Mouse (Mus musculus) midbrain, postnatal 0 days (tissue): ENCODE data around the gene Prkce. TPM values are rescaled to one million over a fixed set of nuclear protein-coding genes. Genes with fewer than 3 reads are reported as not detected.
A peak's percentile ranks its signal among the peaks of the same experiment; 100 is the strongest.

Source experiments
- ATAC-seq: fragments of 200-750 bp; cut with Nextera tagmentation; 2 replicates; pipeline ENCODE4 v1.8.0; 2017; ENCODE audit warnings: moderate number of reproducible peaks, mild to moderate bottlenecking, moderate TSS enrichment, moderate library complexity; ENCODE audit not compliant: low FRiP score
- DNase-seq: peaks from one replicate; pipeline ENCODE4 v3.0.0-alpha.2; 2015; ENCODE audit warnings: low spot score
- H3K27ac ChIP-seq: fragments of 300-500 bp; sonication (generic); 2 replicates; pipeline ENCODE4 v1.5.1; 2014; ENCODE audit warnings: low read depth, mild to moderate bottlenecking, low read length, mixed read lengths
- H3K27me3 ChIP-seq: fragments of 300-500 bp; sonication (generic); 2 replicates; pipeline ENCODE4 v1.6.1; 2014; ENCODE audit warnings: low read length, control low read depth, mixed read lengths; ENCODE audit not compliant: insufficient read depth
- H3K36me3 ChIP-seq: fragments of 300-500 bp; sonication (generic); 2 replicates; pipeline ENCODE4 v1.6.1; 2014; ENCODE audit warnings: low read length, control low read depth, mixed read lengths; ENCODE audit not compliant: insufficient read depth
- H3K4me1 ChIP-seq: fragments of 300-500 bp; sonication (generic); 2 replicates; pipeline ENCODE4 v1.6.1; 2014; ENCODE audit warnings: mild to moderate bottlenecking, control low read depth, antibody characterized with exemption, low read length, mixed read lengths; ENCODE audit not compliant: insufficient read depth
- H3K4me2 ChIP-seq: fragments of 300-500 bp; sonication (generic); 2 replicates; pipeline ENCODE4 v1.6.1; 2014; ENCODE audit warnings: low read depth, mild to moderate bottlenecking, low read length, mixed read lengths; ENCODE audit not compliant: poor library complexity, severe bottlenecking
- H3K4me3 ChIP-seq: fragments of 300-500 bp; sonication (generic); 2 replicates; pipeline ENCODE4 v1.5.1; 2014; ENCODE audit warnings: low read depth, mild to moderate bottlenecking, low read length, moderate library complexity
- H3K9ac ChIP-seq: fragments of 300-500 bp; sonication (generic); replicated peaks from 2 replicates; pipeline ENCODE4 v1.6.1; 2014; ENCODE audit warnings: mild to moderate bottlenecking, low read length, moderate library complexity, mixed read lengths; ENCODE audit not compliant: poor library complexity, severe bottlenecking
- H3K9me3 ChIP-seq: fragments of 300-500 bp; sonication (generic); 2 replicates; pipeline ENCODE4 v1.6.1; 2016; ENCODE audit warnings: low read length, control low read depth
- CTCF ChIP-seq: IDR thresholded peaks from 2 replicates; pipeline ENCODE4 v1.5.1; 2016; ENCODE audit warnings: antibody characterized with exemption, mild to moderate bottlenecking
- whole genome bisulfite sequencing: fragments of 180-500 bp; shearing (Covaris S2); extraction: QIAGEN DNeasy Blood & Tissue Kit; methylation state at CpG from one replicate; pipeline ENCODE4 v1.1.7; 2014; 5-methylcytosine and 5-hydroxymethylcytosine counted together
- polyA plus RNA-seq: library from polyadenylated mRNA; unstranded; fragments of >200 nt; fragmentation: Nextera tagmentation; extraction: Ambion mirVana; gene quantifications from 2 replicates; pipeline ENCODE4 v1.2.1, GENCODE M21; 2015
- total RNA-seq: library from RNA; depleted of rRNA; stranded (reverse); fragments of >200 nt; gene quantifications from 2 replicates; pipeline ENCODE4 v1.2.3, GENCODE M21; 2014

The Prkce gene
- total and polyA plus RNA-seq, 2 experiments from 2014 or later, result 61.0 to 64.5 TPM

- H3K4me2 ChIP-seq, result no peak overlapping the region
- H3K36me3 ChIP-seq, result no peaks in the 10 kb centered on the region
- no peaks in the 10 kb centered on the region for H3K27me3 ChIP-seq
- no peak for TF ChIP-seq CTCF
- H3K4me1 ChIP-seq, result peaks cover 5% of the 10 kb centered on the region; the same call in 1 of the 2 replicates
- H3K4me3 ChIP-seq, result no peak overlapping the region
- H3K27ac ChIP-seq, result no peak overlapping the region
- 86% methylated on average over 4 of the region's 4 CpGs for WGBS
- H3K9ac ChIP-seq, result no peak overlapping the region
- H3K9me3 ChIP-seq, result no peaks in the 10 kb centered on the region
- no peak for DNase-seq
- no peak for ATAC-seq
These were observed 440.4 kb downstream of the Prkce start for GRCm38 (mm10) chr17:86607981-86608380.

DNA sequence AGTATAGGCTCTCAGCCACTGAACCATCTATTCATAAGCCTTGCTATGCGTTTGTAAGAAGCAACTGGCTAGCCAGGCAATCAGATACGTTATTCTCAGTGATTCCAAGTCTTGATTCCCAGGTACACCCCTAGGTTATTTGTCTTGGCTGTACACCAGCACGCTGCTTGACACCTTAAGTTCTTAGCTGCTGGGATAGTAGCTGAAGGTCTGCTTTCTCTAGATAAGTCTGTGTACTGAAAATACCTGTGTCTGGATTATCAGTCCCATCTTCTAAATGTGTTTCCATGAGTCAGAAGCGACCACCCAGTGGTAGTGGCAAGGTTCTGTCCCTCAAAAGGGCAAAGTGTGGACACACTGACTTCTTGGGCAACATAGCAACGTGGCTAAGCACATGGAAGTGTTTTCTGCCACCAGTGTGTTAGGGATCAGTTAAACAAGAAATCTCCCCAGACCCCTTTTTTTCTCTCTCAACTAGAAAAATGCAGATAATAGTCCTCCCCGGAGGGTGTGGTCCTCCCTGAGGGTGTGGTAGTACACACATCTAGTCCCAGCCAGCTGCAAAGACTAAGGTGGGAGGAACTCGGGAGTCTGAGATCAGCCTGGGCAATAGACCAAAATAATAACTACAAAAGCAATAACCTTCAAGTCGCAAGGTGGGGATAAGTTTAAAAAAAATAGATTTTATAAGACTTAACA is 442.8 kb downstream of the Prkce start:
- H3K9ac ChIP-seq, result no peak overlapping the region
- DNase-seq (no peak), ATAC-seq (no peak)
- no peak overlapping the region for H3K4me2 ChIP-seq
- no peaks in the 10 kb centered on the region for H3K36me3 ChIP-seq
- H3K4me1 ChIP-seq, result peaks cover 5% of the 10 kb centered on the region; the same call in 1 of the 2 replicates
- no peaks in the 10 kb centered on the region for H3K9me3 ChIP-seq
- WGBS, result 81% methylated on average over 8 of the region's 8 CpGs
- H3K27me3 ChIP-seq, result no peaks in the 10 kb centered on the region
- no peak for TF ChIP-seq CTCF
- H3K4me3 ChIP-seq, result no peak overlapping the region
- no peak overlapping the region for H3K27ac ChIP-seq

DNA sequence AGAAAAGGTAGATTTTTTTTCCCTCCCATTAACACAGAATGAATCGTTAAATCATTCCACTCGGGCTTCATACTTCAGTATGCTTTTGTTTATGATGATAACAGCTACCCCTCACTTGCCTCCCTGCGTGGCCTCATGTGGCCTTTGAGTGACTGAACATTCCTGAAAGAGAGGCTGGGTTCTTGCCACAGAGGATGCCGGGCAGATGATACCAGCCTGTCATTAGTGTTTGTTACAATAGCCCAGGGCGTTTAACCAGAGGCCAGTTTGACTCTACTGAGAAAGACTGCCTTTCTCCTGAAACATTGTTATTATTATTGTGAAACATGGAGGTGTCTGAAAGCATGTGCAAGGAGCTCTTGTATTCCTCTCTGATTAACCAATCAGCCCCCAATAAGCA is 444.2 kb downstream of the Prkce start:
- WGBS, result 54% methylated on average over 5 of the region's 5 CpGs
- Histone ChIP-seq H3K36me3 (no peaks in the 10 kb centered on the region), H3K9me3 (no peaks in the 10 kb centered on the region), H3K4me1 (peaks cover 5% of the 10 kb centered on the region; the same call in 1 of the 2 replicates), H3K9ac (no peak overlapping the region), H3K27ac (no peak overlapping the region), H3K4me3 (no peak overlapping the region), H3K4me2 (no peak overlapping the region), H3K27me3 (no peaks in the 10 kb centered on the region)
- ATAC-seq (no peak), DNase-seq (no peak)
- TF ChIP-seq CTCF, result no peak

DNA sequence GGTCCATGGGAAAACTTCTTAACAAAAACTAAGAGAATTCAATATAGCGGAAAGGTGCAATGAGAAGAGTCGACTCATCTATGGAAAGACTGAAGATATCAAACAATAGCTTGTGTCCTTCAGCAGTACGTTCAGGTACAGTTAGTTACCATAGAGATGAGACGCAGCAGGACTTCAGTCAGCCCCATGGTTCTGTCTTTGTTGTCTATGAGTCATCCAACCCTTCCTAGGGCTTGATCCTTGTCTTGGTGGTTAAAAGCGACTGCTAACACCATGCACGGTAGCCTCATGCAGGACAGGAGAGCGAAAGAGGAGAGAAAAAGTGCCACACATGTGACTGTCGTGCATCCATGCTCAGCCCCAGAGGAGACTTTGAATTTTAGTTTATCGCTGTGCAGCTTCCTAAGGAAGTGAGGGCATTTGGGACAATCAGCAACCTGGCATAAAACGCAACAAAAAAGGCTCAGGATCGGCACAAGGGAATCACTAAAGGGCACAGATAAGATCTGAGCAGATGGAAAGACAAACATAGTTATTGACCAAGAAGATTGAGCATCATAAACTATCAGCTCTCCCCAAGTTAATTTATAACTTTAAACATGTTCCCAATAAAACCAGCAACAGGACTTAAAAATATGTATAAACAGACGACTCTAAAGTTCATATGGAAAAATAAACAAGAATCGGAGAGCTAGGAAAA is 448.2 kb downstream of the Prkce start:
- TF ChIP-seq CTCF, result no peak
- DNase-seq (no peak), ATAC-seq (no peak)
- H3K4me3 ChIP-seq, result no peak overlapping the region
- H3K9me3 ChIP-seq, result no peaks in the 10 kb centered on the region
- no peak overlapping the region for H3K9ac ChIP-seq
- 87% methylated on average over 13 of the region's 13 CpGs for WGBS
- no peaks in the 10 kb centered on the region for H3K36me3 ChIP-seq
- no peak overlapping the region for H3K4me2 ChIP-seq
- no peaks in the 10 kb centered on the region for H3K27me3 ChIP-seq
- no peak overlapping the region for H3K27ac ChIP-seq
- H3K4me1 ChIP-seq, result peaks cover 5% of the 10 kb centered on the region; the same call in 1 of the 2 replicates

GRCm38 (mm10) chr17:86617570-86618237 is 450.1 kb downstream of the Prkce start:
- Histone ChIP-seq H3K9ac (no peak overlapping the region), H3K36me3 (no peaks in the 10 kb centered on the region), H3K4me3 (no peak overlapping the region), H3K9me3 (no peaks in the 10 kb centered on the region), H3K4me2 (no peak overlapping the region), H3K4me1 (no peaks in the 10 kb centered on the region), H3K27ac (no peak overlapping the region), H3K27me3 (no peaks in the 10 kb centered on the region)
- no peak for ATAC-seq
- DNase-seq, result no peak
- WGBS, result 78% methylated on average over 3 of the region's 3 CpGs
- no peak for TF ChIP-seq CTCF

DNA sequence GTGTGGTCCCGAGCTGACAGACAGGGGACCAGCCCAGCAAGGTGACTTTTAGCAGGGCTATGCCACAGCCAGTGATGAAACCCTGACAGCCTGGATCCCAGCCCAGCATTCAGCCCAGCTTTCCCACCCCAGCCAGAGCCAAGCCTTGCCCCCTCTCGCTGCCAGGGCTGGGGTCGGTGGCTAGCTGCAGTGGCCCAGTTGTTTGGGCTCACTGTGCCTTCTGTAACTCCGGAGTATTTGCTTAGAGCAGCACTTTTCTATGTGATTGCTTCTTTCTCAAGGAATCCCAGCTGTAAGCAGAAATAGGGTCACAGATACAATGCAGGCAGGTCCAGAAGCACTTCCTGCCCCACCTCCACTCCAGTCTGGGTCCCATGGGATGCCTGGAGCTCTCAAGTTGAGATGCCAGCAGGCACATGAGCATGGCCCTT is 450.9 kb downstream of the Prkce start:
- H3K27ac ChIP-seq, result no peak overlapping the region
- no peaks in the 10 kb centered on the region for H3K4me1 ChIP-seq
- no peaks in the 10 kb centered on the region for H3K36me3 ChIP-seq
- TF ChIP-seq CTCF, result no peak
- H3K4me3 ChIP-seq, result no peak overlapping the region
- DNase-seq (peak; percentile 26), ATAC-seq (no peak)
- H3K9ac ChIP-seq, result no peak overlapping the region
- H3K4me2 ChIP-seq, result no peak overlapping the region
- H3K9me3 ChIP-seq, result no peaks in the 10 kb centered on the region
- H3K27me3 ChIP-seq, result no peaks in the 10 kb centered on the region
- WGBS, result 76% methylated on average over 4 of the region's 4 CpGs
